Mouse (Mus musculus) heart, adult 18-20 months (tissue): Measurements from ENCODE around the gene Zfp558. TPM values are rescaled to one million over a fixed set of nuclear protein-coding genes. Genes with fewer than 3 reads are reported as not detected.
"Not testable (repeated sequence)": the region's sequence is repeated elsewhere in the genome, so short reads cannot be mapped to it uniquely, and the experiment has no call there.

Experiments
- DNase-seq, 2 experiments: peaks; one replicate each; pipeline ENCODE4 v3.0.0; 2021 to 2022; ENCODE audit warnings: mixed read lengths in 1 of 2
- long read RNA-seq, 2 experiments: library from polyadenylated mRNA; stranded (forward); transcript quantifications; one replicate each; pipeline ENCODE4 v2.0.0; 2021
- microRNA-seq, 2 experiments: library from miRNA; unstranded; fragments of <30 nt; microRNA quantifications; one replicate each; pipeline ENCODE4 v1.2.0; 2022
- total RNA-seq, 2 experiments: library from RNA; stranded (reverse); gene quantifications; 2 replicates each; pipeline ENCODE4 v1.2.3; 2021

The Zfp558 gene
- 1 to 10 TPM; 1.7 to 1.9 TPM for total RNA-seq
- long read RNA-seq, experiment 1: 0 reads
- long read RNA-seq, experiment 2: 0 reads

DNA sequence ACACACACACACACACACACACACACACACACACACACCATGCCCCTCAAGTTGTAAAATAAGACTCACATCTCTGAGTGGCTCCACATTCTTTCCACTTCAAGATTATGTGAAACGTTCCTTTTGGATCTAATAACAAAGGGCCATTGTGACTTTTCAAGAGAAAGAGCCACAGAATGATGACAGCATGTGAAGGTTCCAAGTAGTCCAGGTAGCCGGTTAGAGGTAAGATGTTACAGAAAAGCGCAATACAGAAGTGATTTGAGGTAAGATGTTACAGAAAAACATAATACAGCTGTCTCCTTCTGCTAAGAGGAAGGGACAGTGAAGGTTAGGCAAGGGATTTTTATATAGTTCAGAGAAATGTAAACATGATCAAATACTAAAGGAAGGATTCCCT lies at the start of gene Zfp558, which contains the start of gene Mbd3l1:
Gene Zfp558, minus strand, starts transcription at position 101 of the 400 bp plus-strand sequence.
Gene Mbd3l1, plus strand, starts transcription at position 192 of the 400 bp plus-strand sequence.
- DNase-seq: no peak

DNA sequence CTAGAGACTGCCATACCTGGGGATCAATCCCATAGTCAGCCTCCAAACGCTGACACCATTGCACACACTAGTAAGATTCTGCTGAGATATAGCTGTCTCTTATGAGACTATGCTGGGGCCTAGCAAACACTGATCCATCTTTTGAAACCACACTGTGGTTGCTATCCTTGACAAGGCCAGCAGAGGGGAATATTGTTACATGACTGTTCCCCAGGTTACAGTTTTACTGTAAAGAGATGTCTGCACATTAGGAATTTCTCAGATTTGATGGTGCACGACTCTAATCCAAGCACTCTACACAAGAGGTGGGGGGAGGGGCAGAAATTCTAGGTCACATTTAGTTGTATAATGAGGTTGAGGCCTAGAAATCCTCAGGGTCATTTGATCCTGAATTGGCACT lies 30.0 kb upstream of the Zfp558 start:
- DNase-seq: no peak

DNA sequence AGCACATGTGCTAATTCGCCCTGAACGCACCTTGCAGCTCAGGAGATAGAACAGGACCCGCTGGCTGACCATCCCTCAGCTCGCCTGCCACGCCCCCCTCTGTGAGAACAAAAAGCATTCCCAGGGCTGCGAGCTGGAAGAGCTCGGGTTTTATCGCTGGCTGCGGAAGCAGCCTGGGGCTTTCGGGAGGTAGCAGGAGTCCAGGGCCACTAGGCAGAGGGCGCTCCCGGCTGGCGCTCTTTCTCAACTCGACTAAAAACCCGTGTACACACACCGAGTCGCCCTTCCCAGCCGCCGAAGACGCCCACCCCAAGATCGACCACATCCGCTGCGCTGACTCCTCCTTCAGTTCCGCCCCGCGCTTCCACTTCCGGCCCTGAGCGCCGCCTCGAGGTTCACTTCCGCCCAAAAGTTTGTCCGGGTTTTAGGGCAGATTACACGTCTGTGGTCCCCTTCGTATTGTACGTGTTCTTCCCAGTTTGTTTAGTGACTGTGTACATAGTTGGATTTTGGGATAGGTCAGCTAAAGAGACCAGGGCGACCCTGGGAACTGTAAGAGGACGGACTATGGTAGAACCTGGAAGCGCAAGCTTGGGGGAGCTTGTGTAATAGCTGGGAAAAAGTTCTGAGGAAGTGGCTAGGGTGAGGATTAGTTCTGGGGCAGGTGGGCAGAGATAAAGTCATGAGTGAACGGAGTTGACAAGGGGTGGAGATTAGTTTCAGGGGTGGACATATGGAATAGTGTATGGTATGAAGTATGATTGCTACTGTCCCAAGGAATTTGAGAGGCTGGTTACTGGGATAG lies 4.5 kb downstream of the Zfp558 start:
- DNase-seq: peak; percentile 78 to 82

DNA sequence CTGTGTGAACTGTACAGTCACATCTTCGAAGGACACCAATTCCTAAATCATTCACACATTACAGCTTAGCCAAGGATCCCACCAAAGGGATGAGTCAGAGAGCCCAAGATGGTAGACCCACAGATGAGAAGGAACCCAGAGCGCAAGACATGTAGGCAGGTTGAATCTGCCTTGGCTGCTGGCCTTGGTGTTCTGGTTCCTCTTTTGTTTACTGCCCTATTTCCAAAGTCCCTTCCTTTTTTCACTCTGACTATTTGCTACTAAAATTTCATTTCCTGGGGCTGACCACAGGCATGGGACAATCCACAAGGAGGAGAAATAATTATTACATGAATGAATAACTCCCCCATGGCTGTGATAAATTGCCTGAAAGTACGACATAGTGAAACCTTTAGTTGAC lies 10.1 kb downstream of the Zfp558 start:
- no peak for DNase-seq

DNA sequence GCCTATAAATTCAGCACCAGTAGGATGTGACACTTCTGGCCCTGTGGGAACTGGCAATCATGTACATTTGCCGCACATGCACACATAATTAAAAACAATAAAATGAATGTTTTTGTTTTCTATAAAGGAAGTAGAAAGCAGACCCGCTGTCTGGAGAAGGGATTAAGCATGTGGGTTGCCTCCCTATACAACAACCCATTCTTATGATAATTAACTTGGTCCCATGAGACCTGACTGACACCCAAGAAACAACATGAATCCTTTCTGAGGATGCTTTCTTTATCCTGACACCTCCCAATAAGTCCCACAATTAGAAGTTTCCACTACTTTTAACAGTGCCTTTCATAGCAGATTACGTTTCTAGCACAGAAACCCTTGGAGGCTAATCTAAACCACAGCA lies 10.7 kb downstream of the Zfp558 start:
- no peak for DNase-seq

DNA sequence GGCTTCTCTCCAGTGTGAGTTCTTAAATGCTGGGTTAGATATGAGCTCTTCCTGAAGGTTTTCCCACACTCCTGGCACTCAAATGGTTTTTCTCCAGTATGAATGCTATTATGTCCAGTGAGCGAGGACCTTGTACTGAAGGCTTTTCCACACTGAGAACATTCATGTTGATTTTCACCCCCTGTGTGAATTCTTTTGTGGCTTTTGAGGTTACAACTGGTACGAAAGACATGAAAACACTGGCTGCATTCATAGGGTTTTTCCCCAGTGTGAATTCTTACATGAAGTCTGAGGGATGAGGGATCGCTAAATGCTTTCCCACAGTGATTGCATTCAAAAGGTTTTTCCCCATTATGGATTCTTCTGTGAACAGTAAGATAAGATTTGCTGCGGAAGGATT lies 21.5 kb downstream of the Zfp558 start:
- no peak for DNase-seq

DNA sequence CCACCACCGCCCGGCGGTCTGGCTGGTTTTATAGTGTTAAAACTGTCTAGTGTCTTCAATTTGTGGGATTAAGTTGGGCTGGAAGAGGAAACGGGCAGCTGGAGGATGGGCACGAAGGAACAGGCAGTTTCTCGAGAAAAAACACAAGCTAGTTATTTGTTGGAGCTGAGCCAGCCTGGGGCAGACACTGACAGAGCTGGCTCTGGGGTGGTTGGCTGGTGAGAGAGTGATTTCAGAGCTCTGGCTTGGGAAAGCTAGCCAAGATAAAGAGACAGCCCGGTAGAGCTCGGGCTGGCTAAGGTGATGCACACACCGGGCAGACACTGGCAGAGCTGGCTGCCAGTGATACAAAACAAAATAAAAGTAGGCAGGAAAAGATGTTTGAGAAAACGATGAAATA lies 46.4 kb downstream of the Zfp558 start:
- DNase-seq: peak; percentile 5 to 32

DNA sequence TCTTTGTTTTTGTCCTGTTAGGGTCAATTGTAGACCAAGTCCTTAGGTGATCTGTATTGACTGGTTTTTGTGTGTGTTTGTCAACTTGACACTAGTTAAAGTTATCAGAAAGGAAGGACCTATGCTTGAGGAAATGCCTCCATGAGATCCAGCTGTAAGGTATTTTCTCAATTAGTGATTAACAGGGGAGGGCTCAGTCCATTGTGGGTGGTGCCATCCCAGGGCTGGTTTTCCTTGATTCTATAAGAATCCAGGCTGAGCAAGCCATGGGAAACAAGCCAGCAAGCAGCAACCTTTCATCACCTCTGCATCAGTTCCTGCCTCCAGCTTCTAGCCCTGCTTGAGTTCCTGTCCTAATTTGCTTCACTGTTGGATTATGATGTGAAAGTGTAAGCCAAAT lies 47.7 kb downstream of the Zfp558 start, which contains the start of gene Mbd3l2:
Gene Mbd3l2, plus strand, starts transcription at position 301 of the 400 bp plus-strand sequence.
- DNase-seq: no peak

DNA sequence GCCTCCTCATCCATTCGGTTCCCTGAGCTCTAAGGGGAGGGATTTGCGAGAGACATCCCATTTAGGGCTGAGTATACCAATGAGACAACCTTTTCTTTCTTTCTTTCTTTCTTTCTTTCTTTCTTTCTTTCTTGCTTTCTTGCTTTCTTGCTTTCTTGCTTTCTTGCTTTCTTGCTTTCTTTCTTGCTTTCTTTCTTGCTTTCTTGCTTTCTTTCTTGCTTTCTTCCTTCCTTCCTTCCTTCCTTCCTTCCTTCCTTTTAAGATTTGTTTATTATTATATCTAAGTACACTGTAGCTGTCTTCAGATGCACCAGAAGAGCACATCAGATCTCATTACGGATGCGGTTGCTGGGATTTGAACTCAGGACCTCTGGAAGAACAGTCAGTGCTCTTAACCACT lies 65.7 kb downstream of the Zfp558 start:
- not testable (repeated sequence) for DNase-seq

Small RNA genes lying within 50 kb of the gene (microRNA-seq; reads per million reads assigned to microRNA genes)
- 0 reads per million in 2 experiments for gene Gm22854

Other genes with a start within 250 kb of the Zfp558 start
- 10 to 100 TPM; 67.6 to 75.9 TPM for gene Chordc1, start 186.1 kb downstream of the Zfp558 start, total RNA-seq
- 1 to 10 TPM; 6.1 to 6.6 TPM for gene Naalad2, start 75.3 kb downstream of the Zfp558 start, total RNA-seq
- gene Ubtfl1, start 73.8 kb downstream of the Zfp558 start, total RNA-seq: not detected
- not detected for gene Mbd3l2, start 47.6 kb downstream of the Zfp558 start, total RNA-seq
- not detected for gene Mbd3l1, start 91 bp upstream of the Zfp558 start, total RNA-seq
- gene Muc16, start 196.3 kb upstream of the Zfp558 start, total RNA-seq: 10 to 100 TPM in 1 of 2 experiments, 1 to 10 TPM in 1; 5.2 to 10.9 TPM